ENCODE assay signal across 8 mouse cellular contexts in the genomic region with DNA sequence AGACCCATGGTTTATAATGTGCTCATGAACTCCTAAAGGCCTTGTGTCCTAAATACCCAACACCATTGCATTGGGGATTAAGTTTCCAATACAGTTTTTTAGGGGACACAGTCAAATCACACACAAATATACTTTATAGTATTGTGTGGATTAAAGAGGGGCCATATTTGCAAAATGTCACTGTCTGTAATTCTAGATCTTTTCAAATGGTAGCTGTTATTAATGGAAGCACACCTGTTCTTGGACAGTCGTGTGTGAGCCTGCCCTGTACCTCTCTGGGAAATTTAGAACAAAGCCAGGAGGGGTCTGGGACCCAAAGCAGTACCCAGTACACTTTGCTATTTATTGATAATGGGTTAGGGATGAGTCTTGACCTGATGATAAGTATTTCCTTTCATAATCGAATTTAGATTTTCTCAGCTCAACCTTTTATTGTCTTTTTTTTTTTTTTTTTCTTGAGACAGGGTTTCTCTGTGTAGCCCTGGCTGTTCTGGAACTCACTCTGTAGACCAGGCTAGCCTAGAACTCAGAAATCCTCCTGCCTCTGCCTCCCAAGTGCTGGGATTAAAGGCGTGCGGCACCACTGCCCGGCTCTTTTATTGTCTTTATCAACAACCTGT. TPM values are rescaled to one million over a fixed set of nuclear protein-coding genes. Genes with fewer than 3 reads are reported as not detected.
A peak's percentile ranks its signal among the peaks of the same experiment; 100 is the strongest.
DNase-seq lines count a peak whose midpoint lies in the region; ATAC-seq and TF ChIP-seq lines count a peak whose summit lies in the region.

A gene (plus strand): TSS at position 570 of the 620 bp plus-strand sequence.

- no peaks in the 10 kb centered on the region for H3K27me3 ChIP-seq in forebrain, embryonic 15.5 days
- H3K27me3 ChIP-seq in intestine, embryonic 16.5 days (replicated peaks; ENCODE audit: control insufficient read depth, insufficient read depth, low read length) = no peaks in the 10 kb centered on the region
- no peaks in the 10 kb centered on the region for H3K27me3 ChIP-seq in midbrain, embryonic 11.5 days (ENCODE audit: control insufficient read depth, insufficient read depth, low read length)

- H3K9me3 ChIP-seq in ES-E14 (ENCODE audit: control insufficient read depth, insufficient read depth, low read depth, low read length) = no peaks in the 10 kb centered on the region
- no peaks in the 10 kb centered on the region for H3K9me3 ChIP-seq in forebrain, embryonic 15.5 days
- no peaks in the 10 kb centered on the region for H3K9me3 ChIP-seq in intestine, embryonic 16.5 days (ENCODE audit: control insufficient read depth, low read length)
- no peaks in the 10 kb centered on the region for H3K9me3 ChIP-seq in midbrain, embryonic 11.5 days (ENCODE audit: control insufficient read depth, low read length)

- no peak for ATAC-seq in forebrain, embryonic 15.5 days (replicated peaks)
- ATAC-seq in intestine, embryonic 16.5 days = no peak
- no peak for ATAC-seq in midbrain, embryonic 11.5 days (ENCODE audit: low FRiP score)

- DNase-seq in gastrocnemius, postnatal 10 days = no peak
- no peak for DNase-seq in gastrocnemius, postnatal 14 days
- DNase-seq in ES-E14 (ENCODE audit: low read depth, low spot score) = no peak
- DNase-seq in midbrain, embryonic 11.5 days (ENCODE audit: low spot score, missing footprints) = peak; percentile 85
- no peak for DNase-seq in right cerebral cortex, postnatal 4 days
- DNase-seq in testis, postnatal 10 days (ENCODE audit: low spot score) = no peak

- H3K4me3 ChIP-seq in ES-E14 (ENCODE audit: insufficient read depth in 1 of 2, low read depth in 1 of 2, low read length in 2 of 2, poor library complexity in 1 of 2, severe bottlenecking in 1 of 2) = peak within 1 kb of the TSS; percentile 98 to 100
- H3K4me3 ChIP-seq in forebrain, embryonic 15.5 days = peak within 1 kb of the TSS; percentile 98
- peak within 1 kb of the TSS; percentile 92 for H3K4me3 ChIP-seq in intestine, embryonic 16.5 days (ENCODE audit: low read length)
- peak within 1 kb of the TSS; percentile 80 for H3K4me3 ChIP-seq in midbrain, embryonic 11.5 days (ENCODE audit: low read depth, low read length)

- H3K9ac ChIP-seq in ES-E14 (ENCODE audit: insufficient read depth, low read depth, low read length, poor library complexity, severe bottlenecking) = peak within 1 kb of the TSS; percentile 97
- H3K9ac ChIP-seq in forebrain, embryonic 15.5 days (replicated peaks) = peak within 1 kb of the TSS; percentile 99
- H3K9ac ChIP-seq in intestine, embryonic 16.5 days (ENCODE audit: low read depth, low read length) = peak within 1 kb of the TSS; percentile 96
- peak within 1 kb of the TSS; percentile 98 for H3K9ac ChIP-seq in midbrain, embryonic 11.5 days (ENCODE audit: low read length)

- in situ Hi-C loops in ES-E14 (cut with MboI; ENCODE audit: low sequenced_read_pairs in 2 of 2, unreplicated experiment in 2 of 2) = no loop called here

- no peaks in the 10 kb centered on the region; a peak in 1 of 4 replicates for H3K4me1 ChIP-seq in ES-E14 (ENCODE audit: control insufficient read depth in 2 of 2, insufficient read depth in 2 of 2, low read length in 2 of 2, poor library complexity in 1 of 2)
- peaks cover 23% of the 10 kb centered on the region for H3K4me1 ChIP-seq in forebrain, embryonic 15.5 days
- peaks cover 10% of the 10 kb centered on the region; the same call in 1 of the 2 replicates for H3K4me1 ChIP-seq in intestine, embryonic 16.5 days (ENCODE audit: control insufficient read depth, insufficient read depth, low read length)
- peaks cover 8% of the 10 kb centered on the region for H3K4me1 ChIP-seq in midbrain, embryonic 11.5 days (ENCODE audit: control insufficient read depth, insufficient read depth, low read length)

- H3K27ac ChIP-seq in ES-E14 (ENCODE audit: insufficient read depth, low read depth, low read length, poor library complexity, severe bottlenecking) = peak within 1 kb of the TSS; percentile 57; the same call in 1 of the 2 replicates
- H3K27ac ChIP-seq in forebrain, embryonic 15.5 days (replicated peaks) = peak within 1 kb of the TSS; percentile 98
- H3K27ac ChIP-seq in intestine, embryonic 16.5 days (ENCODE audit: low read length) = peak within 1 kb of the TSS; percentile 94
- H3K27ac ChIP-seq in midbrain, embryonic 11.5 days (ENCODE audit: low read depth, low read length) = peak within 1 kb of the TSS; percentile 96

- no peaks in the 10 kb centered on the region for H3K36me3 ChIP-seq in ES-E14 (ENCODE audit: control insufficient read depth, insufficient read depth, low read length, poor library complexity, severe bottlenecking)
- no peaks in the 10 kb centered on the region for H3K36me3 ChIP-seq in forebrain, embryonic 15.5 days
- H3K36me3 ChIP-seq in intestine, embryonic 16.5 days (ENCODE audit: control insufficient read depth, insufficient read depth, low read length) = no peaks in the 10 kb centered on the region
- H3K36me3 ChIP-seq in midbrain, embryonic 11.5 days (ENCODE audit: control insufficient read depth, insufficient read depth, low read length) = no peaks in the 10 kb centered on the region

- H3K4me2 ChIP-seq in forebrain, embryonic 15.5 days (replicated peaks) = peak within 1 kb of the TSS; percentile 53
- peak within 1 kb of the TSS; percentile 57 for H3K4me2 ChIP-seq in intestine, embryonic 16.5 days (ENCODE audit: low read depth, low read length)
- peak within 1 kb of the TSS; percentile 69 for H3K4me2 ChIP-seq in midbrain, embryonic 11.5 days

- intact Hi-C loops in gastrocnemius, postnatal 14 days (cut with DNase I; ENCODE audit: low total_unique reads) = no loop called here

- 86% methylated on average over 5 of the region's 5 CpGs for WGBS in forebrain, embryonic 15.5 days
- WGBS in intestine, embryonic 16.5 days = 79% methylated on average over 5 of the region's 5 CpGs
- WGBS in midbrain, embryonic 11.5 days = 83% methylated on average over 5 of the region's 5 CpGs

TF ChIP-seq in ES-E14, 5 proteins besides CTCF, POLR2A, EP300 and RAD21:
- no peak for TF ChIP-seq ZNF384 (IDR thresholded peaks at IDR 0.05; ENCODE audit: low read depth, low read length)
- TF ChIP-seq ZC3H11A (IDR thresholded peaks at IDR 0.05; ENCODE audit: borderline replicate concordance, low read depth, low read length) = no peak
- TF ChIP-seq HCFC1 (IDR thresholded peaks at IDR 0.05; ENCODE audit: borderline replicate concordance, insufficient read depth, low read length) = no peak
- TF ChIP-seq CHD2 (IDR thresholded peaks at IDR 0.05; ENCODE audit: low read depth, low read length) = no peak
- no peak for TF ChIP-seq MAFK (IDR thresholded peaks at IDR 0.05; ENCODE audit: insufficient read depth, low read depth, low read length)
TF ChIP-seq in ES-E14: peak in this region for 0.

RNA-seq across cellular contexts. Expression of the gene that starts here (rescaled TPM):
- 10 to 100 TPM; 11.7 to 13.2 TPM for total RNA-seq in gastrocnemius, postnatal 10 days (2021)
- 10 to 100 TPM in 1 of 2 experiments, 1 to 10 TPM in 1; 9.7 to 10.9 TPM for total RNA-seq in gastrocnemius, postnatal 14 days (2021)
- total RNA-seq in ES-E14 (2012; rRNA removed) = 55.5 and 60.4 TPM in 2 replicates
- polyA plus RNA-seq in forebrain, embryonic 15.5 days (2015; fragmentation: Nextera tagmentation; extraction: Ambion mirVana) = 38.4 and 38.5 TPM in 2 replicates
- 17.1 and 18.6 TPM in 2 replicates for polyA plus RNA-seq in intestine, embryonic 16.5 days (2015; fragmentation: Nextera tagmentation; extraction: Ambion mirVana)
- 24.6 and 28.8 TPM in 2 replicates for polyA plus RNA-seq in midbrain, embryonic 11.5 days (2014; fragmentation: Nextera tagmentation; extraction: Ambion mirVana)
